Mouse (Mus musculus) B cell, adult 62 days (primary cell): Measurements from ENCODE around the gene Rps17. TPM values are rescaled to one million over a fixed set of nuclear protein-coding genes. Genes with fewer than 3 reads are reported as not detected.

Experiments
- total RNA-seq: library from RNA; stranded (reverse); gene quantifications from 4 replicates; pipeline ENCODE4 v1.2.4, GENCODE M21; 2023

Rps17 gene
- 1,669 to 1,834 TPM (median 1,740 TPM) in 4 replicates for total RNA-seq

GRCm38 (mm10) chr7:81344544-81345446, at the start of gene Rps17:
Gene Rps17 (minus strand): TSS chr7:81345254.

Other genes starting within 250 kb of the Rps17 start
- gene Slc28a1, start 230.5 kb downstream of the Rps17 start, total RNA-seq = not detected in 4 replicates
- 11.7 to 15.1 TPM (median 14.4 TPM) in 4 replicates for gene Pde8a, start 131.7 kb downstream of the Rps17 start, total RNA-seq
- gene Cpeb1, start 110.2 kb upstream of the Rps17 start, total RNA-seq = not detected in 4 replicates
- not detected in 4 replicates for gene Ap3b2, start 148.7 kb upstream of the Rps17 start, total RNA-seq
- not detected in 4 replicates for gene BC048679, start 153.0 kb upstream of the Rps17 start, total RNA-seq
- gene Fsd2, start 221.7 kb upstream of the Rps17 start, total RNA-seq = 0.52 to 0.72 TPM (median 0.53 TPM) in 3 of 4 replicates, not detected in the other
- 28.5 to 29.8 TPM (median 28.8 TPM) in 4 replicates for gene Whamm, start 226.0 kb upstream of the Rps17 start, total RNA-seq